Mouse (Mus musculus) spleen, adult 2 months (tissue): ENCODE results near the gene Tmem52.

ENCODE experiments used
- CTCF ChIP-seq: fragments of 200-500 bp; IDR thresholded peaks from 2 replicates; pipeline ENCODE4 v1.5.1; 2011; ENCODE audit warnings: mild to moderate bottlenecking, inconsistent platforms; ENCODE audit not compliant: insufficient read depth, insufficient read length, insufficient replicate concordance; ENCODE audit errors: extremely low read depth
- POLR2A ChIP-seq: fragments of 200-500 bp; IDR thresholded peaks from 2 replicates; pipeline ENCODE4 v1.6.1; 2011; ENCODE audit warnings: low read depth, low read length, inconsistent platforms

- TF ChIP-seq CTCF, result no peak
- TF ChIP-seq POLR2A, result no peak
Observed at GRCm38 (mm10) chr4:155467237-155468010, 1.5 kb upstream of the Tmem52 start.
